Mouse (Mus musculus) macrophage (primary cell): ENCODE data around the gene Appl1. TPM values are rescaled to one million over a fixed set of nuclear protein-coding genes. Genes with fewer than 3 reads are reported as not detected.
A peak's percentile ranks its signal among the peaks of the same experiment; 100 is the strongest.
"Not testable (repeated sequence)": the region's sequence is repeated elsewhere in the genome, so short reads cannot be mapped to it uniquely, and the experiment has no call there.

Experiments used
- H3K27ac ChIP-seq: fragments of 350-480 bp; formaldehyde crosslinking; 2 replicates; pipeline ENCODE4 v1.9.0; 2021
- H3K36me3 ChIP-seq: fragments of 350-480 bp; formaldehyde crosslinking; 2 replicates; pipeline ENCODE4 v1.9.0; 2021; ENCODE audit errors: inconsistent target
- H3K4me3 ChIP-seq: fragments of 350-480 bp; formaldehyde crosslinking; 2 replicates; pipeline ENCODE4 v1.9.0; 2021; ENCODE audit errors: inconsistent target
- H3K79me2 ChIP-seq: fragments of 350-480 bp; formaldehyde crosslinking; 2 replicates; pipeline ENCODE4 v1.9.0; 2021; ENCODE audit errors: inconsistent target
- WGBS: methylation state at CpG from one replicate; pipeline ENCODE4 v1.1.7; 2026; ENCODE audit warnings: inconsistent platforms; ENCODE audit not compliant: missing documents; 5-methylcytosine and 5-hydroxymethylcytosine counted together
- polyA plus RNA-seq: library from polyadenylated mRNA; stranded (reverse); fragments of 250-400 nt; gene quantifications from 3 replicates; pipeline ENCODE4 v1.2.4, GENCODE M21; 2018; ENCODE audit warnings: inconsistent platforms

Appl1 gene
- polyA plus RNA-seq, 1 experiment from 2014 or later, result 15.8 TPM

GRCm38 (mm10) chr14:26981021-26981420 lies 10.0 kb upstream of the Appl1 start:
- 96% methylated on average over 7 of the region's 8 CpGs for WGBS
- no peak overlapping the region for H3K27ac ChIP-seq
- H3K36me3 ChIP-seq, result no peaks in the 10 kb centered on the region
- H3K79me2 ChIP-seq, result no peaks in the 10 kb centered on the region
- no peak overlapping the region for H3K4me3 ChIP-seq

GRCm38 (mm10) chr14:26979808-26980207 lies 8.8 kb upstream of the Appl1 start:
- Histone ChIP-seq H3K27ac (no peak overlapping the region), H3K79me2 (no peaks in the 10 kb centered on the region), H3K4me3 (no peak overlapping the region), H3K36me3 (no peaks in the 10 kb centered on the region)
- 92% methylated on average over 2 of the region's 3 CpGs for WGBS

DNA sequence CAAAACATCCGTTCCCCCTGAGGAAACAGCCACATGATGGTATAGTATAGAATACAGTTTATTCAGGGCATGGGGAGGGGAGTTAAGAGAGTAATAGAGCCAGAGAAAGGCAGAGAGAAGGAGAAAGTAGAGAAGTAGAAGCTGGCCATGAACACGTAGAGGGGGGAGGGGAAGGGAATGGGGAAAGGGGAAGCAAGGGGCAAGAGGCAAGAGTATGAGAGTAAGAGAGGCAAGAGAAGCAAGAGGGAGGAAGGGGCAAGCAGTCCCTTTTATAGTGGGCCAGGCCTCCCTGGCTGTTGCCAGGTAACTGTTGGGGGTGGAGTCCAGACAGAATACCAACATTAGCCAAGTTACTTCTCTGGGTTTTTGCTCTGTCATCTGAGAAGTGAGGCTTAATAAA lies 6.5 kb upstream of the Appl1 start:
- Histone ChIP-seq H3K27ac (no peak overlapping the region), H3K4me3 (no peak overlapping the region), H3K79me2 (no peaks in the 10 kb centered on the region), H3K36me3 (no peaks in the 10 kb centered on the region)
- 27% methylated on average over 1 of the region's 2 CpGs for WGBS

DNA sequence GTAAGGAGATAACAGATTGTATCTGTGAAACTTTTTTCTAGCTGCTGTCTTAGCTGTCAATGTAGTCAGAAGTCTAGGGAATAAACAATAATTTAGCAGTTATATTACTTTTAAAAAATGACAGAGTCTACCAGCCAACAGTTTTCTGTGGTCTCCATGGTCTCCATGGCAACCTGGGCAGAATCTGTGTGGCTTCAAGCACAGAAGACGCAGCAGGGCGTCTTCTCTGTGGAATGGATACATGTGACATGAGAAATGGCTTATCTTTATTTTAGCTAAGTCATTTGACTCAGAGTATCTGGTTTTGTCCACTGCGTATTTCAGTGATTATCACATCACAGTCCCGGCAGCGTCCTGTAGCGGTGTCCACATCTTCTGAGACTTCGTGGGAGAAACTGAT lies 5.2 kb upstream of the Appl1 start:
- no peaks in the 10 kb centered on the region for H3K79me2 ChIP-seq
- 92% methylated on average over 7 of the region's 7 CpGs for WGBS

GRCm38 (mm10) chr14:26975490-26975889 lies 4.5 kb upstream of the Appl1 start:
- Histone ChIP-seq H3K36me3 (no peaks in the 10 kb centered on the region), H3K4me3 (no peak overlapping the region), H3K79me2 (no peaks in the 10 kb centered on the region), H3K27ac (no peak overlapping the region)
- 97% methylated on average over 3 of the region's 3 CpGs for whole genome bisulfite sequencing

More for the DNA sequence above, 5.2 kb upstream of the Appl1 start:
- Histone ChIP-seq H3K4me3 (no peak overlapping the region), H3K27ac (no peak overlapping the region), H3K36me3 (no peaks in the 10 kb centered on the region)

DNA sequence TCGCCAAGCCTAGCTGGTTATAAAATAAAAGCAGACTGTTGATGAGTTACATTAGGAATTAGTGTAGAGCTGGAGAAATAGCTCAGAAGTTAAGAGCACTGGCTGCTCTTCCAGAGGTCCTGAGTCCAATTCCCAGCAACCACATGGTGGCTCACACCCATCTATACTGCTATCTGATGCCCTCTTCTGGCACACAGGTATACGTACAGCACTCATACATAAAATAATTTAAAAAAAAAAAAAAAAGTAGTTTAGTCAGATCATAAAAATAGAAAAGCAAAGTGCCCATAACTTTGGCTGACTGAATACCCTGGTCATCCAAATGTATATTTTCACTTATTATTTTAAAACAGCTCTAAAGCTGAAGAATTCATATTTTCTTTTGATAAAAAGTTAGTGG lies 2.1 kb upstream of the Appl1 start:
- H3K4me3 ChIP-seq, result no peak overlapping the region
- H3K79me2 ChIP-seq, result peaks cover 19% of the 10 kb centered on the region
- WGBS, result 100% methylated on average over 1 of the region's 2 CpGs
- H3K36me3 ChIP-seq, result no peaks in the 10 kb centered on the region
- no peak overlapping the region for H3K27ac ChIP-seq

GRCm38 (mm10) chr14:26970439-26970932 lies 546 bp downstream of the Appl1 start:
- no peaks in the 10 kb centered on the region for H3K36me3 ChIP-seq
- peaks cover 45% of the 10 kb centered on the region for H3K79me2 ChIP-seq
- H3K4me3 ChIP-seq, result peak overlapping the region; percentile 58
- WGBS, result 0% methylated on average over 33 of the region's 53 CpGs
- H3K27ac ChIP-seq, result peak overlapping the region; percentile 31

GRCm38 (mm10) chr14:26969856-26970407 lies 1.1 kb downstream of the Appl1 start:
- no peaks in the 10 kb centered on the region for H3K36me3 ChIP-seq
- peak overlapping the region; percentile 32; the same call in 1 of the 2 replicates for H3K27ac ChIP-seq
- under 1% methylated on average over 60 of the region's 62 CpGs for WGBS
- H3K4me3 ChIP-seq, result peak overlapping the region; percentile 65
- H3K79me2 ChIP-seq, result peaks cover 50% of the 10 kb centered on the region

DNA sequence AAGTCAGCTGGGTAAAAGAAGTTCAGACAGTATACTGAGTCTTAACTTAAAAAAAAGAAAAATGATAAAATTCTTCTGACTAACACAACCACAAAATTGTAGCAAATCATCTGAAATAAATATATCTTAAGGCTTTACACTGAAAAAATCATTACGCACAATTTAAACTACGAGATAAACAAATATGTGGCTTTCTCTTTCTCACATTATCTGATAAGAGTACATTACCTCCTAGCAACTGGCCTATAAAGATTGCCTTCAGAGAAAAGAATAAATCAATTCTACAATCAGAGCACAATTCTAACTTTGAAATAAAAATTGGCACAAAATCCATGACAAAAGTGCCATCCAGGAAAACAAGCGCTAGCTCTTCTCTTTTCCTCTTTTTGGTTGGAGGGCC lies 1.9 kb downstream of the Appl1 start:
- Histone ChIP-seq H3K79me2 (peaks cover 52% of the 10 kb centered on the region), H3K27ac (no peak overlapping the region), H3K36me3 (no peaks in the 10 kb centered on the region), H3K4me3 (peak overlapping the region; percentile 65)
- 81% methylated on average over 3 of the region's 3 CpGs for WGBS

DNA sequence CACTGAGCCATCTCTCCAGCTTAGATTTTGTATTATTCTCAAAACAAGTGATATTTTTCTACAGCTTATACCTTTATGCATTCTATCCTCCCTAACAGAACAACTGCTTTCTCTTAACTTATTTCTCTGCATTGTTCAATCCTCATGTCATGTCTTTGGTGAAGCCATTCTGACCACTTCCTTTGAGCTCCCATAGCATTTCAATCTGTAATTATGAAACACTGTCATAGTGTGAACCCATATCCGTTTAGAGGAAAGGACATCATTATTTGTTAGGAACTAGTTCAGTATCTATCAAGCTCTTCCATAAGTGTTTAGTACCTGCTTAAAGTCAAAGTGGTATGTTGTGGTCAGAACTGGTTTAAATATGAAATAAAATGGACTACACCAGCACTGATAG lies 10.5 kb downstream of the Appl1 start:
- Histone ChIP-seq H3K79me2 (peaks cover 7% of the 10 kb centered on the region; the same call in 1 of the 2 replicates), H3K36me3 (peaks cover 8% of the 10 kb centered on the region), H3K27ac (no peak overlapping the region), H3K4me3 (no peak overlapping the region)
- 30% methylated on average over 1 of the region's 1 CpGs for WGBS

DNA sequence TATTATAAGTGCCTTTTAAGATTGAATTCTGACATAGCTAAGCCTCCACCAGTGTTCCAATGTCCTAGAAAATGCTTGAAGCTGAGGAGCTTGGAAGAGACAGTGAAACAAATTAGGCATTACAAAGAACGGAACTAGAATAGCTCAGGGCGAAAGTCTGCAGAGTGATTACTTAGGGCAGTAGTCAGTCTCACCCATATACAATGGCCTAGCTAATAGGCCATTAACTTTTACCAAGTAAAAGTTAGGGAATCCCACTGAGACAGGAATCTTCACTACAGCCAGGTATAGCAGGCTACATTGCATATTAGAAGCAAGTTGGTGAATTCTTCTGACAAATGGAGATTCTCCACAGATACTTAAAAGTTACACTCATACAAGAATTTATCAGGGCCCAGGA lies 14.9 kb downstream of the Appl1 start:
- WGBS, result 89% methylated on average over 2 of the region's 2 CpGs
- H3K4me3 ChIP-seq, H3K79me2 ChIP-seq, H3K27ac ChIP-seq: not testable (repeated sequence)
- H3K36me3 ChIP-seq, result peaks cover 11% of the 10 kb centered on the region

DNA sequence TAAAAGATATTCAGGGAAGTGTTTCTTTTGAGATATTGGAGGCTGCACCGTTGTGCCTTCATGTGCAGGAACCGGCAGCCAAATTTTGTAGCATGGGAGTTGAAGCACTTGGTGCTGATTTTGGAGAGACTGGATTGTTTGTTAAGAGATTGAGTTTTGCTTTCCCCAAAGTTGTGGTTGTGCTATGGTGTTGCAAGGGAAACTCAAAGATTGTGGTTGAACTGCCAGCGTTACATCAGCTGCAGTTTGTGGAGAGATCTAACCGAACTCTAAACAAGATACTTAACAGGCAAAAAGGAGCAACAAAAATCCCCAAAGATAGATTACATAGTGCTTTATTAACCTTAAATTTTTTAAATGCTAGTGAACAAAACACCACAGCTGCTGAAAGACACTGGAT lies 35.5 kb downstream of the Appl1 start:
- no peak overlapping the region for H3K4me3 ChIP-seq
- WGBS, result 34% methylated on average over 4 of the region's 4 CpGs
- no peak overlapping the region for H3K27ac ChIP-seq
- no peaks in the 10 kb centered on the region for H3K79me2 ChIP-seq
- peaks cover 22% of the 10 kb centered on the region; the same call in 1 of the 2 replicates for H3K36me3 ChIP-seq

GRCm38 (mm10) chr14:26934891-26935290 lies 36.1 kb downstream of the Appl1 start:
- Histone ChIP-seq H3K4me3 (no peak overlapping the region), H3K79me2 (no peaks in the 10 kb centered on the region), H3K36me3 (peaks cover 16% of the 10 kb centered on the region; the same call in 1 of the 2 replicates), H3K27ac (no peak overlapping the region)
- WGBS, result 93% methylated on average over 3 of the region's 3 CpGs

- 91% methylated on average over 5 of the region's 5 CpGs for WGBS
- Histone ChIP-seq H3K27ac (no peak overlapping the region), H3K4me3 (no peak overlapping the region), H3K79me2 (no peaks in the 10 kb centered on the region), H3K36me3 (peaks cover 57% of the 10 kb centered on the region; the same call in 1 of the 2 replicates)
These were observed 47.2 kb downstream of the Appl1 start for GRCm38 (mm10) chr14:26923702-26924421.

DNA sequence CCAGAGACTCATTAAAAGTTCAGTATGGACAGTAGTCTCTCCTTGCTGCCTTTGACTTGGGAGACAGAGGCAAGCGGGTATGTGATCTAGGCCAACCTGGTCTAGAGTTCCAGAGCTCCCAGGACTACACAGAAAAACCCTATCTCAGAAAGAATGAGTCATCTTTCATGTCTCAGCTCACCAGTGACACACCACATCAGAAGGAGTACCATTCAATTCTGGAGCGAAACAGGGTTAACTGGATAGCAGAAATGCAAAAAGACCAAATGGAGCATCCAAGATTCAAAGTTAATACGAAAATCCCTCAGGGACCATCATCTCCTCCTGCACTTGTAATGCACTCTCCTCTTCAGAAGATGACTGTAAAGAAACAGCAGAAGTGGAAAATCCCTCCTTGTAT lies 51.7 kb downstream of the Appl1 start:
- no peaks in the 10 kb centered on the region for H3K79me2 ChIP-seq
- H3K36me3 ChIP-seq, result peaks cover 32% of the 10 kb centered on the region; the same call in 1 of the 2 replicates
- H3K4me3 ChIP-seq, result no peak overlapping the region
- H3K27ac ChIP-seq, result no peak overlapping the region
- 100% methylated on average over 3 of the region's 3 CpGs for WGBS
